Mouse (Mus musculus): Measurements from ENCODE around the gene Naa16.

Gene Naa16

DNA sequence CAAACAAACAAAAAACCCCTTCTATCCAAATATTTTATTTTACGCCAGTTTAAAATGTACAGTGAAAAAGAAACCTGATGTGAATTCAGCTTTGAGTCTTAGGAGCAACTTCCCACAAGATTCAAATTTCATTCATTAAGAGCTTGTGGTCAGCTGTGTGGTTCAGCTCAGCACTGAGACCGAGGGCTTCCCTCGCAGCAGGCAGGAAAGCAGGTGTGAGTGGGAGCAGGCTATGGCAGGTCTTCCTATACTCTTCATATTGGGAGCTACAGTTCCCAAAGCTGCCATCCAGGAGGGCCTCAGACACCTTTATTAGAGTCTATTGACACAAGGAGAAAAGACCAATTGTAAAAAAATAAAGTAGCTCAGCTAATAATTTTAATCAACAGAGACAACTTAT, 55.0 kb downstream of the Naa16 start:
- in situ Hi-C loops (cut with MboI; ENCODE audit: unreplicated experiment in 2 of 2), result no loop called here

DNA sequence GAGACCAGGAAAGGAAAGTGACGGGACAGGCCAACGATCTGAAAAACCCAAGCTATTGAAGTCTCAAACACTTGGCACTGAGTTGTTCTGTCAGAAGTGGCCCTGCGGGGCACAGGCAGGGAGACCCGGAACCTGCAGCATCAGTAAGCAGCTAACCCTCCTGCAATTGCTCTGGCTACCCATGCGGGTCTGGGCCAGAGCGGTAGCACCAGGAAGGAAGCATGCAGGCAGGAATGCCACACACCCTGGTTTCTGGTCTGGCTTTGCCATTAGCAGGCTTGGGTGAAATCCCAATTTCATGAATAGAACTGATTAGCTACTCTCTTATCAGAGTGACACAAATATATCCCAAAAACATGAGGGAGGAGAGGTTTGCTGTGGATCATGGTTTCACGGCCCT, 58.6 kb downstream of the Naa16 start:
- in situ Hi-C loops (cut with MboI; ENCODE audit: unreplicated experiment in 2 of 2), result no loop called here

DNA sequence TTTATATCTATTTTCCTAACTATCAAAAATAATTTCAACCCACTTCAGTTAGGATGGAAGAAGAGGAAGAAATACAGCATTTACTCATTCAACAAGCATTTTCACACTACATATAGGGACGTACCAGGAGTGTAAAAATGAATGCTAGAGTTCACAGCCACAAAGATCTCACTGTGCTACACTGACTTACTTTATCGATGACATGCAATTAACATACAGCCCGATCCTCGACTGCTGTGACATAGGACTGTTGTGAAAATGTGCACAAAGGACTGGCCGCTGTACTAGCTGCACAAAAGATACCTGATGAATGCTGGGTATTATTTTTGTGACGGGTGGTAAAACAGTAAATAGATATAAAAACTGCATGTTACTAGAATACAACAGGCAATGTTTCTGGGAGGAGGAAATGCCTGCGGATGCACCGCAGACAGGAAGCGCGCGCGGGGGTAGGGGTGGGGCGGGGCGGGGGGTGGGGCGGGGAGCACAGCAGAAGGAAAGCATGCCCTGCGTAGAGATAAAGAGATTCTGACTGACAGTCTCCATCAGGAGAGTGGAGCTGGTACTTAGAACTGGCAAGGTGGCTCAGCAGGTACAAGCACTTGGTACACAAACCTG, 59.5 kb downstream of the Naa16 start:
- in situ Hi-C loops (cut with MboI; ENCODE audit: unreplicated experiment in 2 of 2), result no loop called here

DNA sequence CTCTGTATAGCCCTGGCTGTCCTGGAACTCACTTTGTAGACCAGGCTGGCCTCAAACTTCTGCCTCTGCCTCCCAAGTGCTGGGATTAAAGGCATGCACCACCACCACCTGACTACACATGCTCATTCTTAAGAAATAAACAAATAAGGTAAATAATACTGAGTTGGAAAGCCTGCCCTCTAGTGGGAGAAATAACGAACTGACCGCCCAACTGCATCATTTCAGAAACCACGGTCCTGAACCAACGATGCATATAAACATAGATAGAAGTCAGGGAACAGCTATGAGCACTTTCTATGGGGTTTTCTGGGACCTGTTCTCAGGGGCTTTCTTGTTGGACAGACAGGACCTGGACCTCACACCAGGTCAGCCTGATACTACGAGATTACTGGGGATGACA, 63.5 kb downstream of the Naa16 start:
- in situ Hi-C loops (cut with MboI; ENCODE audit: unreplicated experiment in 2 of 2), result loop anchor here (5.0 to 10.0 kb wide), 4 partner anchors 35 to 662 kb away; no protein-coding TSS in a partner anchor

DNA sequence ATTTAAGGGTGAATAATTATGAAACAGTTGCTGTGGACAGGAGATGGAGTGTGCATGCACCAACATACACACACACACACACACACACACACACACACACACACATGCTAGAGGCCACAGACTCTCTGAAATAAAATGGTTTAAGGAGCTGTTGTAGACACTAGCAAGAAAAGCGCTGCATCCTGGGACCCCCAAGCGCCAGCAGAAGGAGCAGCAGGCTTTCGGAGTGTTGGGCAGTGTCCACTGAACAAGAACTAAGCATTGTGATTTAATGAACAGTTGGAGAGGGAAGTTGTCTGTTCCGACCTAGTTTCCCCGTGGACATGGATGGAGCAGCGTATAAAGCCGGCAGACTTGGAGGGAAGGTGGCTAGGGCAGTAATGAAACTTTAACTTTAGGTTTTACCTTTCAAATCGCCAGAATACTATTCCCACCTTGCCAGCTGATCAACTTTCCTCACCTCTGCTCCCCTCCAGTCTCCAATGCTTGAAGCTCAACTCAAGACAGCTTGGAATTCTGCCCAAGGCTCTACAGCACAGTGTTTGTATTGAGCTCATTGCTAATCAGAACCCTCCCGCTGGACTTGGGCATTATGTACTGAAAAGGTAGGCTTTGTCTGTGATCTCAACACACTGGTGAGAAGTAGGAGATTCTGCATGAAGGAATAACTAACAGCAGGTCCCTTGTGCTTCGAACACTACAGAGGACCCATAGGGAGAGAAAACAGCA, 66.3 kb downstream of the Naa16 start:
- in situ Hi-C loops (cut with MboI; ENCODE audit: unreplicated experiment in 2 of 2), result loop anchor here (10.0 kb wide), 2 partner anchors 649 to 659 kb away; no protein-coding TSS in a partner anchor

DNA sequence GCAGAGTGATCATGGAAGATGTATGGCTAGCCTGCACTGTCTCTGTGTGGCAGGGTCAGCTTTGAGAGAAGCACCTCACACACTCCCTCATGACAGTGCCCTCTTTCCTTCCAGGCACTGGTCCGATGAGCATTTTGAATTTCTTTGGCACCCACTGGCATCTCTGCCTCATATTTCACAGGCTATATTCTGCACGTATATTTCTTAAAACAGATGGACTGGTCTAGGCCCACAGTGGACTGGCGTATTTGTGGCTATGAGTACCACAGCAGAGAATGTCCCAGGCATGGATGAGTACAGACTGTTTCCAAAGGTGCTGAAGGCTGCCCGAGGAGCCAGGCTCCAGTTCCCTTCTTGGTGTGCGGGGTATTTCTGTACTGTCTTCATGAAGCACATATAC, 68.7 kb downstream of the Naa16 start:
- in situ Hi-C loops (cut with MboI; ENCODE audit: unreplicated experiment in 2 of 2), result loop anchor here (10.0 kb wide), 2 partner anchors 647 to 657 kb away; no protein-coding TSS in a partner anchor

DNA sequence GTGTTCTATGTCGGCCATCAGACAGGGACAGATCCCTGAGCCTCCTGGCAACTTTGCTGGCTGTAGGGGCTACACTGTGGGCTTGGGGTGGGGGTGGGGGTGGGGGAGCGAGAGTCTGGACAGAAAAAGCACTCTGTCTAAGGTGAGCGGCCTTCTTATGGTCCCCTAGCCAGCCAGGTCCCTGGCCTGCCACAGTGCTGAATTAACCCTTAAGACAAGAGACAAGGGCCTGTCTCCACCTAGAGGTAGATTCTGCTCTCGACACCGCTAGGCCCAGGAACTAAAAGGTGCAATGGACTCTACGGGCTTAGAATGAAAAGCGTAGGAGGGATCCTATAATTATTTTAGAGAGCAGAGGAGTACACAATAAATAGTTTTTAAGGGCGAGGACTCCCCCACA, 69.4 kb downstream of the Naa16 start:
- in situ Hi-C loops (cut with MboI; ENCODE audit: unreplicated experiment in 2 of 2), result loop anchor here (10.0 kb wide), 2 partner anchors 646 to 656 kb away; no protein-coding TSS in a partner anchor

DNA sequence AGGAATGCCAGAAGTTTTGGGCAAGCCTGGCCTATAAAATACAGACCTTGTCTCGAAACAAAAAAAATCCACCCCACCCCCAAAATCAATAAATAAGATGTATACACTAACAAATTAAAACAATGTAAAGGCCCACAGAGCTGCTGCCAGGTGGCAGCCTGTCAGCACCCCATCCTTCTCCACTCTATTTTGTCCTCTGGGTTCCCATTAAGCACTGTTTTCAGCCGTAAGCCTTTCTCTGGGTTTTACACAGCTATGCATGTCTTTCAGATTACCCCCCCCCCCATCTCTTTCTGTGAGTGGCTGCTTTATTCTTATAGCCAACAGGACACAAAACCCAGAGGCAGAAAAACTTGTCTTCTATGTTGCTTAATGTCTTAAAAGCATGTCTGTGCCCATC, 73.0 kb downstream of the Naa16 start:
- in situ Hi-C loops (cut with MboI; ENCODE audit: unreplicated experiment in 2 of 2), result no loop called here

DNA sequence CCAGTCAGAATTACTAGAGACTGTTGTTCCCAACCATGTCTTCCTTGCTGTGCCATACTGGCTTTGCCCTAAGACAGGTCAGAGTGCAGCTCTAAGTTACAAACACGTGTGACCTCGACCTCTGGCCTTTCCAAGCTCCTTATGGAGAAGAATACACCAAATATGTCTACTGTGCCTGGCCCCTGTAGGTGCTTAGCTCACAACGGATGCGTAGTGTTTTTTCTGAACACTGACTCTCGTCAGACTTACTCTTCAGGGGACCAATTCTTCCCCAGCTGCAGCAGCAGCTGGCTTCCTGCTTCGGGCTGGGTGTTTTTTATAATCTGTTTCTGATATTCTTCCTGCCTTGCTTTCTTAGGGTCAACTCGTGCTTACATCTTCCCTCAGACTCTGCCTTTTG, 74.7 kb downstream of the Naa16 start:
- in situ Hi-C loops (cut with MboI; ENCODE audit: unreplicated experiment in 2 of 2), result no loop called here

DNA sequence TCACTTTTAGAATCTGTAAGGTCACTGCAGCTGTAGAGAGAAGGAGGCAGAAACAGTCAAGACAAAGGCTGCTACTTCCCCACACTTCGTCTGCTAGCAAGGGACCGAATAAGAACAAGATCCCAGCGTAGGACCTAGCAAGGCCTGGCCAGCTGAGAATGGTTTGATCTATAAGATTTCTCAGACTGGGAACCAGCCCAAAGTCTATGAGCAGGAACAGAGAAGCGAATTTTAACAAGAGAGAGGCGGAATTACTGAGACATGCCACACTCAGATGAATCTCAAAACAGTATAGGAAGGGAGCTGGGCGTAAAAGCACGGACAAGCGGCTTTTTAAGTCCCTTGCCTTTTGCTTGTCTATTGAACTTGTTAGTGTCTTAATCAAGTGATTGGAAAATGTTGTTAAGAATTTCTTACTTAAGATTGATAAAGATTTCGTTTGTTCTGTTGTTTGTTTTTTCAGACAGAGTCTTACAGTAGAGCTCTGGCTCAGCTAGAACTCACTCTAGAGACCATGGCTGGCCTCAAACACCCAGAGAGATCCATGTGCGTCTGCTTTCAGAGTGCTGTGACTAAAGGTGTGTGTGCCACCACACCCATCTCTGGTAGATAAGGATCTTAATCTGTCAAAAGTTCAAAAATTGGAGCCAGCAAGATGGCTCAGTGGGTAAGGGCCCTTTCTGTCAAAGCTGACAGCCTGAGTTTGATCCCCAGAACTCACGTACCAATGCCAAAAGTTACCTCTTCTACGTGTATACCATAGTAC, 76.2 kb downstream of the Naa16 start:
- in situ Hi-C loops (cut with MboI; ENCODE audit: unreplicated experiment in 2 of 2), result no loop called here

DNA sequence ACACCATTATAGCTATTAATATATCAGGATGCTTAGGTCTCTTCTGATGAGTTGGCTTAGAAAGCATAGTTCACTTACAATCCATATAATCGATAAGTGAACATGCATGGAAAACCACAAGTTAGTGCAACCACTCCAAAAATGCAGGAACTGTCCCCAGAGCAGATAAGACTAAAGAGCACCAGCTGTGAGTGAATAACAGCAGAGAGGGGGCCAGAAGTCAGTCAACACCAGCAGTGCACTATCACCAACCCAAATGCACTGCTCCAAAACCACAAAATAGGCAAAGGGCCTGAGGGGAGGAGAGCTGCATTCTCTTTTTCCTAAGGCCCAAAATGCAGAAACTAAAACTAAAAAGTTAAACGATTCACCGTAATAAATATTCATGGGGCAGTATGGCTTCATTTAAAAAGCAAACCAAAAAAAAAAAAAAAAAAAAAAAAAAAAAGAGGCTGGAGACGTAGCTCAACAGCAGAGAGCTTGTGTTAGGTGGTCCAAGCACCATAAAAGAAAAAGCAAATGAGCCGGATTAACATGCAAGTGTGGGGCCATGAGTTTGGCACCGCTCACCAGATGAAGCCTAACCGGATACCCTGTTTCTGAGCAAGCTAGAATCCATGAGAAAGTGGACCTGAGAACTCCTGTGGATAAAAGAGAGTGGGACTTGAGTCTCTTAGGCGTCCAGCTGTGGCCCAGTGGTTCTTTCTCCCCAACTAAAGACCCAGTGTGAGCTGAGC, 77.0 kb downstream of the Naa16 start:
- in situ Hi-C loops (cut with MboI; ENCODE audit: unreplicated experiment in 2 of 2), result no loop called here

DNA sequence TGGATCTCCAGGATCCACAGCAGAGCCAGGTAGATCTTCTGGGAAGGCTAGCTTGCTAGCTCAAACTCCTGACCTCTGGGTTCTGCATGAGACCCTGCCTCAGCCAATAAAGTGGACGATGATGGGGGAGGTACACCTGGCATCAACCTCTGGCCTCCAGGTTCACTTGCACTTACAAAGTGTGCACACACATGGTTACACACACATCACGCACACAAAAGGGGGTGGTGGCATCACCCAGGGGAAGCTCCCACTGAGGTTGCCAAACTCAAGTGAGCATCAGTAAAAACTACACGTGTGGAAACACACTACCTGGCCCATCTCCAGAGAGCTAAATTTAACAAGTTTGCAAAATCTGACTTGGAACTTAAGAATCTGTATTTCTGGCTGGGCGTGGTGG, 77.9 kb downstream of the Naa16 start:
- in situ Hi-C loops (cut with MboI; ENCODE audit: unreplicated experiment in 2 of 2), result no loop called here

DNA sequence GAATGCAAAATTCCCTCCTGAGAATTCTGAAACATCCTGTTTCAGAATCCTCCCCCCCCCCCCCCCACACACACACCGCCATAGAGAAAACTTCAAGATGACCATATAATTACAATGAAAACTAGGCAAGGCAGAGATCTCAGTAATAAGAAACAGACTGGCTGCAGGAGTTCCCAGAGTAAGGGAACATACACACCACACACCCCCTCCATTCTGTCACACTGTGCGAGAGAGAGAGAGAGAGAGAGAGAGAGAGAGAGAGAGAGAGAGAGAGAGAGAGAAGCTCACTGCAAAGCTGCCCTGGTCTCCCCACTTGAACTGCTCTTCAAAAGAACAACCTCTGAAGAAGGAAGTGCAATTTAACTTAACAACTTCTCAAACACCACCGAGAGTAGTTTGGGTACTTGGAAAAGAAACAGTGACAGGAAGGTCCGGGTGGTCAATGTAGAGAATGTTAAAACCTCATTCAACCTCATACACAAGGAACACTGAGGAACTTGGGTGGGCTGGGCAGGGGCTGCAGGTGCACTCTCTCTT, 78.6 kb downstream of the Naa16 start:
- in situ Hi-C loops (cut with MboI; ENCODE audit: unreplicated experiment in 2 of 2), result no loop called here

DNA sequence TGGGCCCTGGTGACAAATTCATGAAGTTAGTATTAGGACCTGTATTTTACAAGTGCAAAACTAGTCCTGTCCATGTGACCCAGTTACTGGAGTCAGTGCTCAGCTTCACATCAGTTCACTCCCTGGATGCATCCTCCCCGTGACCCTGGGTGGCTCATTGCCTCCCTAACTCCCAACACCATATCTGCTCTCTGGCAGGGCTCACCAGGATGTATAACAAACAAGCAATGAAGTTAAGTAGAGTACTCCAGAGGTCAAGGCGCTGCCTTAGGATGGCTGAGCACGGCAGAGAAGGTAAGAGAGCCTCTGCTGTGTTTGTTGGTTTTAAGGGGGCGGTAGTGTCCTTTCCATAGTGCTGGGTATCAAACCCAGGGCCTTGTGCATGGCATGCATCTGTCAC, 81.5 kb downstream of the Naa16 start:
- in situ Hi-C loops (cut with MboI; ENCODE audit: unreplicated experiment in 2 of 2), result no loop called here

DNA sequence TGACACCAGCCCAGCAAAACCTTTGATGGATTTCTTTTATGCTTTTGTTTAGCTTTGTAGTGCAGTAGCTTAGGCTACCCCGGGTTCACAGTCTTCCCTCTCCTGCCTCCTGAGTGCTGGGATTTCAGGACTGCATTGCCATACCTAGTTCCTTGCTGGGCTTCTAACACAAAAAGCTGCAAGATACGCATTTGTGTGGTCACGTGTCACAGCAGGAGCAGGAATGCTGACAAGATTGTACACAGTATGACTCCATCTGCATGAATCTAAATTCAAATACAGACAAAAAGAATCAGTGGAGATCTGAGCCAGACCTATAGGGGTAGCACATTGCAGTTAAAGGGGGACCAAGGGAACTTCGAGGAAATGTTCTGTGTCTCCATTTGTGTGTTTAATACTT, 82.2 kb downstream of the Naa16 start:
- in situ Hi-C loops (cut with MboI; ENCODE audit: unreplicated experiment in 2 of 2), result no loop called here

DNA sequence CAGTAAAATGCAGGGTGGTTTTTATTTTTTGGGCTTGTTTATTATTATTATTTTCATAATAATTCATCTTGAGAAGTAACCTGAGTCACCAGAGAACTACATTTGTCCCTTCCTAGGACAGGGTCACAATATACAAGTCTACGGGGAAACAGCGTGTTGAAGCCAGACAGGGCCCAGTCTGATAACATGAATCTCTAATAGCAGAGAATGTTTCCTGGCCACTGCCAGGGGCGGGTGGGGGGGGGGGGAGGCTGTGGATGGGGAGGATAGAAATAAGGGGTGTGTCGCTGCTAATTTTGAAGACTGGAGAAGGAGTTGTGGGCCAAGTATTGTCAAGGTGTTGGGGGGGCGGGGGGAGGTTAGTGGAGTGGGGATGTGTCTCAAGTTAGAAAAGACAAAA, 82.7 kb downstream of the Naa16 start:
- in situ Hi-C loops (cut with MboI; ENCODE audit: unreplicated experiment in 2 of 2), result no loop called here

DNA sequence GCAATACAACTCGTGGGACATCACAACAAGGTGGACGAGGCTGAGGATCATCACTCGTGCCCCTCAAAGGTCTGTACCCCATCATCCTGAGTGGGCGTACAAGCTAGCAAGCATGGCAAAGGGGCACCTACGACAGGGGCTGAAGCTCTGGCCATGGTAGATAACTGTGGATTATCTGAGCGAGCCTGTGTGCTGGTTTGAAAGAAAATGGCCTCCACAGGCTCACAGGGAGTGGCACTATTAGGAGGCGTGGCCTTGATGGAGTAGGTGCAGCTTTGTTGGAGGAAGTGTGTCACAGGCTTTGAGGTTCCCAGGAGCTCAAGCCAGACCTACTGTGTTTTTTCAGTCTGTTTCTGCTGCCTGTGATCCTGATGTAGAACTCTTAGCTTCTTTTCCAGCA, 83.4 kb downstream of the Naa16 start:
- in situ Hi-C loops (cut with MboI; ENCODE audit: unreplicated experiment in 2 of 2), result no loop called here

DNA sequence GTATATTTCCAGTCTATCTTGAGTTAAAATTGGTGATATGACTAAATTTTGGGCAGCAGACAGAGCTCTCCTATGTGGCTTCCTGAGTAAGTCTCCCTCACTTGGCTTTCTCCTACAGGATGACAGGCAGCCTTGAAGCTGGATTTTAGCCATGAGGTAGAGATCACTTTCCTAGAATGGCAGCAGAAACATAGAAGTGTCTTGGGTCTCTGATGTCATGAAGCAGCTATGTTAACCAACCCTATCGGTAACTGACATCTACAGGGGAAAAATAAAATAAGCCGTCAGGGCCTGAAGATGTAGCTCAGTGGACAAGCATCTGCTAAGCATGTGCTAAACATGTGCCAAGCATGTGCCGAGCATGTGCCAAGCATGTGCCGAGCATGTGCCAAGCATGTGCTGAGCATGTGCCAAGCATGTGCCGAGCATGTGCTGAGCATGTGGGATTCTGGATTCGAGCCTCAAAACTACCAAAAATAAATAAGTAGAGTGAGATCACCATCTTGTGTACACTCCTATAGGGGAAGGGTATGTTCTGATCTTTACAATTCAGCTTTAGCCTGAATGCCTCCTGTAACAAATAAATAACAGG, 85.6 kb downstream of the Naa16 start:
- in situ Hi-C loops (cut with MboI; ENCODE audit: unreplicated experiment in 2 of 2), result loop anchor here (5.0 kb wide), 2 partner anchors 178 to 183 kb away; no protein-coding TSS in a partner anchor

DNA sequence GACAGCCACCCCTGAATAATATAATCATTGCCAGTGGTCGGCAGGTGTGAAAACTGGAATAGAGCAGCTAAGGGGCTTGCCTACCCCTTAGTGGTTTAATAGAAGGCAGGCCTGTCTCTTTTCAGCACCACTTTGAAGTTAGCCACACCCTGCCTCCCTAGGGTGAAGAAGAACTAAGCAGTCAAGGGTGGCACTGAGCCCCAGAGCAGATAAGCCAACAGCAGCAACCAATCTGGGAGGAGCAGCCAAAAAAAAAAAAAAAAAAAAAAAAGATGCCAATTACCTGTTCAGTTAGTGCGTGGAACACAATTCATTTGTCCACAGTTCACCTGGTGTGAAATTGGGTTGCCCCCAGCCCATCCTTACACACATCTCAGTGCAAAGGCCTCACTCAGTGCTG, 87.4 kb downstream of the Naa16 start:
- in situ Hi-C loops (cut with MboI; ENCODE audit: unreplicated experiment in 2 of 2), result loop anchor here (5.0 kb wide), 2 partner anchors 176 to 181 kb away; no protein-coding TSS in a partner anchor

DNA sequence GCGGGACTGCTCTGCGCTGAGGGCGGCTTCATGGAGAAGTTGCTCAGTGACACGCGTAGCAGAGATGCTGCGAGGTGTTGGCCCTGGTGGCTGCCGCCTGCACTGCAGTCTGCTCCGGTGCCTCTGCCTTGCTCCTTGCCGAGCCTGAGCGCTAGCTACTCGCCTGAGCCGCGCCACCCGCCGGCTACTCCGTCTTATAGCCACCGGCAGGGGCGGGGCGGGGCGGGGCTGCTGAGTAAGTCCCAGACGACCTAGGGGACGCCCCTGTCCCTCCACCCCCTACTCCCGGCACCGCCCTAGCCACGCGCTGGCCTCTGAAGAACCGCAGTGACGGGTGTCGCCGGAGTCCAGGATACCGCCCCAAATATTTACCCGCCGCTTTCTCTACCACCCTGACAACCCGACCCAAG, 89.1 kb downstream of the Naa16 start, which contains the start of gene Rgcc:
TSS of gene Rgcc (minus strand) at position 180 of the 410 bp plus-strand sequence.
- in situ Hi-C loops (cut with MboI; ENCODE audit: unreplicated experiment in 2 of 2), result loop anchor here (5.0 kb wide), 2 partner anchors 174 to 179 kb away; no protein-coding TSS in a partner anchor
